Mouse (Mus musculus) embryonic fibroblast, embryonic 13.5 days (primary cell): ENCODE measurements around the gene Cse1l. TPM values are rescaled to one million over a fixed set of nuclear protein-coding genes. Genes with fewer than 3 reads are reported as not detected.

Experiments used
- H3K27ac ChIP-seq: 2 replicates; pipeline ENCODE4 v1.5.1; 2012; ENCODE audit warnings: low read length, control low read depth, inconsistent platforms; ENCODE audit not compliant: insufficient read depth
- H3K4me1 ChIP-seq: 2 replicates; pipeline ENCODE4 v1.6.1; 2011; ENCODE audit warnings: low read length; ENCODE audit not compliant: control insufficient read depth, insufficient read depth
- H3K4me3 ChIP-seq: 2 replicates; pipeline ENCODE4 v1.5.1; 2011; ENCODE audit warnings: mild to moderate bottlenecking, control low read depth, low read length; ENCODE audit not compliant: insufficient read depth
- CTCF ChIP-seq: IDR thresholded peaks from 2 replicates; pipeline ENCODE4 v1.5.1; 2011; ENCODE audit warnings: mild to moderate bottlenecking, control low read depth, low read length, moderate library complexity, borderline replicate concordance; ENCODE audit not compliant: insufficient read depth
- POLR2A ChIP-seq: IDR thresholded peaks from 2 replicates; pipeline ENCODE4 v1.6.1; 2011; ENCODE audit warnings: low read depth, mild to moderate bottlenecking, control low read depth, low read length, moderate library complexity
- polyA plus RNA-seq: library from polyadenylated mRNA; stranded (reverse); fragments of >200 nt; gene quantifications from 2 replicates; pipeline ENCODE4 v1.2.4, GENCODE M21; 2011; ENCODE audit warnings: low read depth; ENCODE audit not compliant: missing spikeins, insufficient read length

The Cse1l gene
- polyA plus RNA-seq, result 118 and 130 TPM in 2 replicates

DNA sequence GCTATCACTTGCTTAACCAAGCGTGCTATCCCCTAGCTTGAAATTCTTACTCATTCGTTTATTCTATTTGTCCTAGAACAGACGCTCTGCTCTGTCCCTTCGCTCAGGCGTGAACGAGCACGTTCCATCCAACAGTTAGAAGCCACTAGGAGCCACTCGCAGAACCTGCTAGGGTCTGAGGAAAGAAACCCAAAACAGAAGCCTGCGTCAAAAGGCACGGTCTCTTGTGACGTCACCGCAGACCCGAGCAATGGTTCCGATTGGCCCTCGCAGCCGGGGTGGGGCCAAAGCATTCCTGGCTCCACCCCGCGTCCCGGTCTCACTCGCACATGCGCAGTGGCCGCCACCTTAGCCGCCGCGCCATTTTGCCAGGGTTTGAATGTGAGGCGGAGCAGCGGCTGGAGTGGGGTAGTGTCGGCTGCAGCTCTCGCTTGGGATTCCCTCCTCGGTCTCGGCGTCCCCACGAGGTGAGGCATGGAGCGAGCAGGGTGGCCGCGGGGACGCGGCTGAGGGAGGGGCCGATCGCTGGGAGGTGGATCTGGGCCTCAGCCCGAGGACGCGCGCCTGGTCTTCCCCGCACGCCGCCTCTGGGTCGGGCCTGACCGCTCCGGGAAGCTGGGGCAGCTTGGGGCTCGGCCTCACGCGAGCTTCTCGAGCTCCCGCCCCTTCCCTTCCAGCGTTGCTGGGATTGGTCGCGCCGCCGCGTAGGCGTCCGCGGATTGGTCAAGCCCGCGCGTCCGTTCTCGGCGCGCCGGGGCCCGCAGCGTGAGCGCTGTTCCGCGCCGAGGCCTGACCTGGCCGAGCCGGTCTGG lies at the start of gene Cse1l:
Gene Cse1l, plus strand, starts transcription at position 330 of the 812 bp plus-strand sequence.
- Histone ChIP-seq H3K4me1 (peaks cover 2% of the 10 kb centered on the region; the same call in 1 of the 2 replicates), H3K4me3 (peak within 1 kb of the TSS; percentile 95), H3K27ac (peak within 1 kb of the TSS; percentile 86)
- TF ChIP-seq CTCF (no peak), POLR2A (peak; percentile 89)

DNA sequence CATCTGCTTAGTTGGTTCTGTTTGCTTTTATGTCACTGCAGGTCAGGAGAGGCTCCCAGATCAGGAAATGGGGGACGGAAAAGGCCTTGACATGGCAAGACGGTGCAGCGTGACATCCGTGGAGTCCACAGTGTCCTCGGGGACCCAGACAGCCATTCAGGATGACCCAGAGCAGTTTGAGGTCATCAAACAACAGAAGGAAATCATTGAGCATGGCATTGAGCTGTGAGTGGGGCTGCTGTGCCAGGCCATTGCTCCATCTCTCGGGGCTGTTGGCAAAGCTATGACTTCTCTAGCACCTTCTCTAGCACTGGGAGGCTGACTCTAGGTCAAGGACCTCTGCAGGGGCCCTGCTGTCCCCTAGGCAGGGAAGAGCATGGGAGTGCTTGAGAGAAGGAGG lies 49.5 kb upstream of the Cse1l start:
- no peak overlapping the region for H3K4me3 ChIP-seq
- H3K27ac ChIP-seq, result no peak overlapping the region
- no peak for TF ChIP-seq CTCF
- TF ChIP-seq POLR2A, result no peak
- no peaks in the 10 kb centered on the region for H3K4me1 ChIP-seq

DNA sequence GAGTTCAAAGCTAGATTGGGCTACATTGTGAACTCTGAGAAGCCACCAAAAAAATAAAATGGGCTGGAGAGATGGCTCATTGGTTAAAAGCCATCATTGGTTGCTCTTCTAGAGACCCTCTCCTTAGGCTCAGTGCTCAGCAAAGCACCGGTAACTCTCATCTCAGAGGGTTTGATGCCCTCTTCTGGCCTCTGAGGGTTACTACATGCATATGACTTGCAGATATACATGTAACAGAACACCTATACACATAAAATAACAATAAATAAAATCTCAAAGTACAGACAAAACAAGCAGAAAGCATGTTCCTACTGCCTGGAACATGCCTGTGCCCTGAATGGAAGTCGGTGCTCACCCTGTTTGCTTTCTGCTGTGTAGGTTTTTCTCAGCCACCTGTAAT lies 48.7 kb upstream of the Cse1l start:
- no peak overlapping the region for H3K27ac ChIP-seq
- H3K4me3 ChIP-seq, result no peak overlapping the region
- H3K4me1 ChIP-seq, result no peaks in the 10 kb centered on the region
- TF ChIP-seq POLR2A (no peak), CTCF (no peak)

DNA sequence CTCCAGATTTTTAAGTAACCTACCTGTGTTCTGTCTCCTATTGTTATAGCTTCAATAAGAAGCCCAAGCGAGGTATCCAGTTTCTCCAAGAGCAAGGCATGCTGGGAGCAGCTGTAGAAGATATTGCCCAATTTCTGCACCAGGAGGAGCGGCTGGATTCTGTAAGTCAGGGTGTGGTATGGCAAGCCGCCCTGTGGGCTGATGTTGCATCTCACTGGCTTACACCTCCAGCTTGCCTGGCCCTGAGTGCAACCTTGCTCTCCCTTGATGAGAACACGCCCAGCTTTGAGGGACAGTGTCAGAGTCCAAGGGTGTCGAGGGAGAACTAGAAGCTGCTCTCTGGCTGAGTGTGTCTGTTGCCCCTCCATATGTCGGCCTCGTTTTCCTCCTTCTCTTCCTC lies 46.6 kb upstream of the Cse1l start:
- no peaks in the 10 kb centered on the region for H3K4me1 ChIP-seq
- TF ChIP-seq CTCF (no peak), POLR2A (no peak)
- no peak overlapping the region for H3K4me3 ChIP-seq
- H3K27ac ChIP-seq, result no peak overlapping the region

DNA sequence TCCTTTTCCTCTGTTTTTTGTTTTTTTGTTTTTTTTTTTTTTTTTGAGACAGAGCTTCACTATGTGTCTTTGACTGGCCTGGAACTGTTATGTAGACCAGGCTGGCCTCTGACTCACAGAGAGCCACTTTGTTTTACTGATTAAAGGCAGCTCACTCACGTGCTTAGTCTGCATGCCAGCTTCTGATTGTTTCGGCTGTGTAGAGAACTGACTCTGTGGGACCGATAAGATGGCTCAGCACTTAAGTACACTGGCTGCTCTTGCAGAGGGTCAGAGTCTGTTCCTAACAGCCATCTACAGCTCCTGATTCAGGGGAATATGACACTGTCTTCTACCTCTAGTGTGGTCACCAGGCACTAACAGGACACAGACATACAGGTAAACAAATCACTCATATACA lies 43.3 kb upstream of the Cse1l start:
- TF ChIP-seq POLR2A (no peak), CTCF (no peak)
- Histone ChIP-seq H3K4me1 (no peaks in the 10 kb centered on the region), H3K27ac (no peak overlapping the region), H3K4me3 (no peak overlapping the region)

DNA sequence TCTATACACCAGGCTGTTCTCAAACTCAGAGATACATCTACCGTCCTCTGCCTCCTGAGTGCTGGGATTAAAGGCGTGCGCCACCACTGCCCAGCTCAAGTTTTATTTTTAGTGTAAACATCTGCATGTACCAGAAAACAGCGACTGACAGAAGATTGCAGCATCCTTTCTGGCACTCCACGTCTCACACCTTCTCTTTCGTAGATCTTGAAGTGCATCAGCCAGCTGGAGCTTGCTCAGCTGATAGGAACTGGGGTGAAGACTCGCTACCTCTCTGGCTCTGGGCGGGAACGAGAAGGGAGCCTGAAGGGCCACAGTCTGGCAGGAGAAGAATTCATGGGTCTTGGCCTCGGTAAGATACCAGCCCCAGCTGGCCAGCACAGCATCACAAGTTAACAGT lies 40.4 kb upstream of the Cse1l start:
- H3K27ac ChIP-seq, result no peak overlapping the region
- no peaks in the 10 kb centered on the region for H3K4me1 ChIP-seq
- TF ChIP-seq CTCF (no peak), POLR2A (no peak)

DNA sequence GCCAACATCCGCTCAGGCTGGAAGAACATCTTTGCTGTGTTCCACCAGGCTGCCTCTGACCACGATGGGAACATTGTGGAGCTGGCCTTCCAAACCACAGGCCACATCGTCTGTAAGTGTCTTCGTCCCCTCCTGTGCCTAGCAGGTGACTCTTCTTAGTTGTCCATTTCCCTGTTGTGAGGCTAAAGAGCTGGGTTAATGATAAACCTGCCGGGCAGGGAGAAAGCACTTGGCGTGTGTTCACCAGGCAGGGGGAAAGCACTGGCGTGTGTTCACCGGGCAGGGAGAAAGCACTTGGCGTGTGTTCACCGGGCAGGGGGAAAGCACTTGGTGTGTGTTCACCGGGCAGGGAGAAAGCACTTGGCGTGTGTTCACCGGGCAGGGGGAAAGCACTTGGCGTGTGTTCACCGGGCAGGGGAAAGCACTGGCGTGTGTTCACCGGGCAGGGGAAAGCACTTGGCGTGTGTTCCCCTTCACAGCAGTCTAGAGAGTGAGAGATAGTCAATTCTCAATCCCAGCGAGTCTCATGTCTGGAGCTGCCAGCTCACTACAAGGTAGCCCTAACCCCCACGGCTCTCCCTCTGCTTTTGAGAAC lies 35.5 kb upstream of the Cse1l start:
- no peak overlapping the region for H3K27ac ChIP-seq
- H3K4me3 ChIP-seq, result no peak overlapping the region
- TF ChIP-seq POLR2A (no peak), CTCF (no peak)
- H3K4me1 ChIP-seq, result no peaks in the 10 kb centered on the region

More for the DNA sequence above, 40.4 kb upstream of the Cse1l start:
- H3K4me3 ChIP-seq, result no peak overlapping the region

DNA sequence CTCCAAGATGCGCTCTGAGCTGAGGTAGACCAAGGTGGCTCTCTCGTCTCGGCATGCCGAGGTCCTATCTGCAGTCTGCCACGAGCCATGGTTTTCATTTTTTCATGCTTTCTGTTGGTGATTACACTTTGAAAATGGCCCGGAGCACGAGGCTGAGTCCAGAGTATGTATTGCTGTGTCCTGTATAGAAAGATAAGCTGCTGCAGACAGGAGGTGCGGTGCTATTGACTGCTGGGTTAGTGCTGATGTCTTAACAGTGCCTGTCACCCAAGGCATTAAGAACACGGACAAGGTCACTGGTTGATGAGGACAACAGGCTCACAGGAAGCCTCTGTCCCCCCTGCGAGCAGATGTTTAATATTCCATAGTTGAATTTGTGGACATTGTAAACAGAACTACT lies 34.9 kb upstream of the Cse1l start:
- no peaks in the 10 kb centered on the region for H3K4me1 ChIP-seq
- TF ChIP-seq POLR2A (no peak), CTCF (no peak)
- H3K27ac ChIP-seq, result no peak overlapping the region
- H3K4me3 ChIP-seq, result no peak overlapping the region

DNA sequence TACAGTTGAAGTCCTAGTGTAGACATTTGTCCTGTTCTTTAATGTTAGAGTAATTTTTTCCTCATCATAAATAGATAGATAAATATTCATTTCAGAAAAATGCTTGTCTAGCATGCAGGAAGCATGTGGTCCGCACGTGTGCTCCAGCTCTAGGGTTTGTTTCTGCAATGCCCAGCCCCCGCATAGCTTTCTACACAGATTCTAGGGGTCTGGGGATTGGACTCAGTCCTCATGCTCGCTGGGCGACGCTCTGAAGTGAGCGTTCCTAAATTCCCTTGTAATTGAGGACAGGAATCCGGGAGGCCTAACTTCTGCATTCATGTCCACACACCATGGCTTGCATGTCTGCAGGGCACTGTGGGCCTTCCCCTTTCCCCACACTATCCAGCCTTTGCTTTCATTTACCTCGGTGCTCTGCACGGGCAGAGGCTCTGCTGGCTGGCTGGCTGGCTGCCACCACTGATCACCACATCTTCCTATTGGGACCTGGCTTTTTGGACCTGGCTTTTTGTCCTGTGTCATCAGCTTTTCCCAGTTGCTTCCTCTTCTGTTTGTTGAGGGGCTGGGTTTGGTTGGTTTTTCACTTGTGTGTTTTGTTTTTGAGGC lies 31.1 kb upstream of the Cse1l start:
- H3K4me3 ChIP-seq, result no peak overlapping the region
- no peaks in the 10 kb centered on the region for H3K4me1 ChIP-seq
- TF ChIP-seq POLR2A (no peak), CTCF (no peak)
- H3K27ac ChIP-seq, result no peak overlapping the region

DNA sequence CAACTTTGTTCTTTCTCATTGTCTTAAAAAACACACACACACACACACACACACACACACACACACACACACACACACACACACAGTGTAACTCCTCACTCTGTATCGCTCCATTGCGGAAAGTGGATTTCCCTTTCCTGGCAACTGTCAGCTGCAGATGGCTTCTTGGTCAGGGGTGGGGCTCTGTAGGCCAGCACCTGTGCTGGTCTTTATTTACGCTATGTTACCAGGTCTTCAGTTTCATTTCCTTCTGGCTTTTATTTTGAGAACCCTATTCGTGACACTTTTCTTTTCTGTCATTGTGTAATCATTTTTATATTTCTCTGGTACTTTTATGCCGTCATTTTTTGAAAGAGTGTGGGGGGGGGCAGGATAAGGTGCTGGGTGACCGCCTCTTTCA lies 30.3 kb upstream of the Cse1l start:
- H3K27ac ChIP-seq, result no peak overlapping the region
- no peak for TF ChIP-seq CTCF
- no peak for TF ChIP-seq POLR2A
- no peak overlapping the region for H3K4me3 ChIP-seq
- no peaks in the 10 kb centered on the region for H3K4me1 ChIP-seq
